Mouse (Mus musculus): ENCODE data around the gene Nudt9.

- no peak for TF ChIP-seq CTCF (IDR thresholded peaks at IDR 0.05; ENCODE audit: extremely low read depth, insufficient read length, insufficient replicate concordance, low read depth, low read length)
- no peak for TF ChIP-seq POLR2A (IDR thresholded peaks at IDR 0.05; ENCODE audit: low read depth, low read length)
Observed at GRCm38 (mm10) chr5:104035824-104036223, 10.3 kb upstream of the Nudt9 start.
